ENCODE assay signal across 24 mouse cellular contexts in genomic region chr5:107080986-107081624, GRCm38 (mm10).
A peak's percentile ranks its signal among the peaks of the same experiment; 100 is the strongest.
DNase-seq lines count a peak whose midpoint lies in the region; ATAC-seq and TF ChIP-seq lines count a peak whose summit lies in the region.
"Had no signal": no experiment of that assay in that cellular context is flagged by ENCODE, and none has a peak within 500 bp of the region (broad histone marks: within the 10 kb centered on the region; RNA-seq: fewer than 3 reads in every experiment).

No protein-coding gene starts in this region.

- H3K27me3 ChIP-seq in heart, embryonic 16.5 days (ENCODE audit: control insufficient read depth, insufficient read depth, low read length), result no peaks in the 10 kb centered on the region
- no peaks in the 10 kb centered on the region for H3K27me3 ChIP-seq in liver, postnatal 0 days (ENCODE audit: insufficient read depth, low read length)
- H3K27me3 ChIP-seq: embryonic facial prominence, embryonic 12.5 days; intestine, embryonic 15.5 days had no signal

- H3K4me3 ChIP-seq in heart, embryonic 16.5 days (ENCODE audit: low read length), result no peak overlapping the region
- no peak overlapping the region for H3K4me3 ChIP-seq in liver, postnatal 0 days (ENCODE audit: low read depth, low read length)
- H3K4me3 ChIP-seq: embryonic facial prominence, embryonic 12.5 days; erythroblast, embryonic 14.5 days; intestine, embryonic 15.5 days had no signal

- H3K27ac ChIP-seq in heart, embryonic 16.5 days (ENCODE audit: low read length), result 0 out of 2 replicates have a peak overlapping the region, but pooled peaks have one; percentile 7
- H3K27ac ChIP-seq in liver, postnatal 0 days (ENCODE audit: low read depth), result no peak overlapping the region
- H3K27ac ChIP-seq: embryonic facial prominence, embryonic 12.5 days; hindbrain, embryonic 14.5 days; intestine, embryonic 15.5 days; macrophage had no signal

- H3K4me1 ChIP-seq in heart, embryonic 16.5 days (ENCODE audit: control insufficient read depth, insufficient read depth, low read length), result peaks cover 11% of the 10 kb centered on the region
- no peaks in the 10 kb centered on the region for H3K4me1 ChIP-seq in liver, postnatal 0 days (ENCODE audit: insufficient read depth)

- TF ChIP-seq CTCF in liver, postnatal 0 days (IDR thresholded peaks at IDR 0.05; ENCODE audit: low read depth), result no peak

- peak; percentile 61 for ATAC-seq in heart, embryonic 16.5 days (replicated peaks; ENCODE audit: extremely low read depth, insufficient read depth, low FRiP score)
- ATAC-seq in liver, postnatal 0 days, result no peak
- ATAC-seq in granulocyte monocyte progenitor cell, adult 5-6 weeks (replicated peaks; ENCODE audit: poor library complexity, severe bottlenecking), result 0 out of 2 replicates have a peak, but pooled peaks have one; percentile 9
- ATAC-seq: activated CD4-positive, CD25-positive, alpha-beta regulatory T cell, adult 4 months; forebrain, embryonic 14.5 days; intestine, embryonic 15.5 days had no signal

- no peak for TF ChIP-seq EP300 in liver, postnatal 0 days (IDR thresholded peaks at IDR 0.05; ENCODE audit: low read depth)

- no peaks in the 10 kb centered on the region for H3K36me3 ChIP-seq in heart, embryonic 16.5 days (ENCODE audit: control insufficient read depth, insufficient read depth)
- H3K36me3 ChIP-seq in liver, postnatal 0 days (replicated peaks; ENCODE audit: insufficient read depth, low read length), result no peaks in the 10 kb centered on the region
- H3K36me3 ChIP-seq: embryonic facial prominence, embryonic 12.5 days; G1E; intestine, embryonic 15.5 days had no signal

- H3K4me2 ChIP-seq in heart, embryonic 16.5 days (ENCODE audit: low read depth, low read length), result no peak overlapping the region
- H3K4me2 ChIP-seq in liver, postnatal 0 days (ENCODE audit: low read depth, low read length), result no peak overlapping the region
- H3K4me2 ChIP-seq: embryonic facial prominence, embryonic 12.5 days; hindbrain, embryonic 14.5 days; intestine, embryonic 15.5 days; midbrain, embryonic 11.5 days had no signal

- DNase-seq in heart, adult 11 months, result peak; percentile 89
- no peak for DNase-seq in heart, adult 8-10 months (ENCODE audit: low spot score)
- no peak for DNase-seq in heart, adult 18-20 months
- DNase-seq in liver, result peak; percentile 10
- DNase-seq in liver, postnatal 0 days, result no peak
- no peak for DNase-seq in right cerebral cortex, postnatal 4 days
- DNase-seq: adrenal gland, postnatal 10 days; cerebellum, adult 9-11 months; gastrocnemius, postnatal 36 days; layer of hippocampus, adult 9-11 months; lung, adult 18-20 months; retina, postnatal 1 day; thymus, adult 2 months had no signal

- H3K9ac ChIP-seq in heart, embryonic 16.5 days (ENCODE audit: low read length), result no peak overlapping the region
- no peak overlapping the region for H3K9ac ChIP-seq in liver, postnatal 0 days (replicated peaks)
- H3K9ac ChIP-seq: embryonic facial prominence, embryonic 12.5 days; hindbrain, embryonic 14.5 days; intestine, embryonic 15.5 days had no signal

- WGBS in heart, embryonic 16.5 days, result 59% methylated on average over 12 of the region's 12 CpGs
- 52% methylated on average over 12 of the region's 12 CpGs for WGBS in liver, postnatal 0 days (ENCODE audit: insufficient replicate concordance)

- no peaks in the 10 kb centered on the region for H3K9me3 ChIP-seq in heart, embryonic 16.5 days (replicated peaks; ENCODE audit: control insufficient read depth, low read length)
- H3K9me3 ChIP-seq in liver, postnatal 0 days (ENCODE audit: low read length), result no peaks in the 10 kb centered on the region
- H3K9me3 ChIP-seq: embryonic facial prominence, embryonic 12.5 days; G1E; intestine, embryonic 15.5 days had no signal

Comparison
In these comparisons a context has a peak if more than half of its experiments do, and no peak if none do; other contexts are left out.
1. DNase-seq: peak in heart, adult 11 months (single experiment) and liver (single experiment); none in heart, adult 8-10 months (single experiment), heart, adult 18-20 months (0 of 2), liver, postnatal 0 days (single experiment) and right cerebral cortex, postnatal 4 days (single experiment).